Mouse (Mus musculus) megakaryocyte progenitor cell, adult 5-6 weeks (primary cell): ENCODE measurements around the gene Btbd9. TPM values are rescaled to one million over a fixed set of nuclear protein-coding genes. Genes with fewer than 3 reads are reported as not detected.

ENCODE experiments used
- ATAC-seq: replicated peaks from 2 replicates; pipeline ENCODE4 v1.8.0; 2016; ENCODE audit warnings: mild to moderate bottlenecking, moderate TSS enrichment, inconsistent platforms; ENCODE audit not compliant: poor library complexity
- total RNA-seq, 2 experiments: library from RNA; stranded (forward) in 1 of 2; stranded (reverse) in 1 of 2; fragments of 157-497, 149-512 nt in 1 of 2; fragments of 200-1000 nt in 1 of 2; gene quantifications; 2 replicates each; pipeline versions ENCODE4 v1.2.3 to v1.2.4; 2015 to 2017

The Btbd9 gene
- total RNA-seq, 2 experiments from 2014 or later: 17.2 to 25.4 TPM

- ATAC-seq: no peak
These were observed 115.5 kb downstream of the Btbd9 start for GRCm38 (mm10) chr17:30460727-30461349.

- ATAC-seq: no peak
These were observed 116.6 kb downstream of the Btbd9 start for GRCm38 (mm10) chr17:30459706-30460105.

- no peak for ATAC-seq
These were observed 117.4 kb downstream of the Btbd9 start for GRCm38 (mm10) chr17:30458926-30459325.

- no peak for ATAC-seq
These were observed 118.0 kb downstream of the Btbd9 start for GRCm38 (mm10) chr17:30458301-30458700.

GRCm38 (mm10) chr17:30457486-30457885, 118.8 kb downstream of the Btbd9 start:
- ATAC-seq: no peak

GRCm38 (mm10) chr17:30456293-30456692, 120.0 kb downstream of the Btbd9 start:
- no peak for ATAC-seq

DNA sequence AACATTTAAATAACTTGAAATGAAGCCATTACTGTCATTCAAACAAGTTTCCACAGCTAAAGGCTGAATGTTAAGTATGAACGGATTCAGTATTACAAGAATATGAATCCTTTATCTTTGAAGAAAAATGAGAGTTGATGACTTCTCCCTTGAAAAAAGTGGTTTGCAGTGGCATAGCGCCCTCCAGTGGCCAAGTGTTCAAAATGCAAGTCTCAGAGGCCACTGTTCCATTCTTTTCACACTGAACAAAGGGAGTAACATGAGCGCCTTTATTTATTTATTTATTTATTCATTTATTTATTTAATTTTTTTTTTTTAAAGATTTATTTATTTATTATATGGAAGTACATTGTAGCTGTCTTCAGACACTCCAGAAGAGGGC, 121.4 kb downstream of the Btbd9 start:
- ATAC-seq: peak; percentile 69

GRCm38 (mm10) chr17:30454155-30454861, 122.0 kb downstream of the Btbd9 start:
- ATAC-seq: no peak

DNA sequence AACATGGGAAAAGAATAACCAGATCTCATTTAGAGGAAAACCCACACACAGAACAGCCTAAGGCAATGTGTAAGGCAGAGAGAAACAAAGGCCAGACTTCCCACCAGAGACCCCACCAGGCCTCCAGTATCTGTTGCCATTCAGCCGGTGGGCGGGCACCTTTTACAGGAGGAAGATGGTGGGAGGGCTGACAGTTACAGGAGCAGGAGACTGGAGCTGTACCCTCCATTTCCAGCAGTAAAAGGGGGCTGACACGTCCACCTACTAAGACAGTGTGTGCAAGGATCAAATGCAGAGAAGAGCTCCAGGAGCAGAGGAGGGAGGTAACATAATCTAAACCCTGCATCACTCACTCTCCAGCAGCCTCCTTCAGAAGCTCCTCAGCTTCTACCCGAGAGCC, 123.0 kb downstream of the Btbd9 start:
- ATAC-seq: no peak

DNA sequence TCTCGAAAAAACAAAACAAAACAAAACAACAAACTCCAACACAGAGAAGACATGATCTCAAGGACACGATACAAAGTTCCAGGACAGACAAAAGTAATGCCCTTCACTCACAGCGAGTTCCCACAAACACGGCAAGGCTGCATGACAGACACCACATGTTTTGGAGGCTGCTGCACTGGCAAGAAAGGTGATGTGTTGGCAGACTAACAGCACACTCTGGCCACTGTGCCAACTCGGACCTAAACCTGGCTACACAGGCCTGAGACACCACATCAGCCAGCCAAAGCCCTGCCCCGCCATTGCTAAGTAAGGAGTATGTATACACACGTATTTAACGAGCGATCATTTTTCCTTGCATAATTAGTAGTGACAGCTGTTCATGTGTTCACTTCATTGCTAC, 123.9 kb downstream of the Btbd9 start:
- no peak for ATAC-seq

DNA sequence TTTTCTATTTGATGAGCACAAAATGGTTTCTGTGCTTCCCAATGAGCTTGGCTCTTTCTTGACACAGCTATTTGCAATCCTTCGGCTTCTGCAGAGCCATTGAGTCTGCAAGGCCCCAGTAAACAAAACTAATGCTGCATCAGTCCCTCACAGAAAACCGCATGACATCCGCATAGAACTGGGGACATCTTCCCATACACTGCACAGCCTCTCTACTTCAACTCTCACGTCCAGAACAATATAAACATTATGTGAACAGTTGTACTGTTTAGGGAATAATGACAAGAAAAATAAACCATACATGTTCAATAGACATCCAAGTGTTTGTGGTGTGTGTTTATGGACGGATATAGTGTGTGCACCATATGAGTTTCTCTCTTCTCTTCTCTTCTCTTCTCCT, 127.7 kb downstream of the Btbd9 start:
- ATAC-seq: no peak

GRCm38 (mm10) chr17:30445805-30446441, 130.4 kb downstream of the Btbd9 start:
- ATAC-seq: no peak

- ATAC-seq: no peak
These were observed 136.6 kb downstream of the Btbd9 start for GRCm38 (mm10) chr17:30439702-30440101.

GRCm38 (mm10) chr17:30438786-30439185, 137.5 kb downstream of the Btbd9 start:
- ATAC-seq: no peak

GRCm38 (mm10) chr17:30436021-30436461, 140.2 kb downstream of the Btbd9 start:
- ATAC-seq: no peak

DNA sequence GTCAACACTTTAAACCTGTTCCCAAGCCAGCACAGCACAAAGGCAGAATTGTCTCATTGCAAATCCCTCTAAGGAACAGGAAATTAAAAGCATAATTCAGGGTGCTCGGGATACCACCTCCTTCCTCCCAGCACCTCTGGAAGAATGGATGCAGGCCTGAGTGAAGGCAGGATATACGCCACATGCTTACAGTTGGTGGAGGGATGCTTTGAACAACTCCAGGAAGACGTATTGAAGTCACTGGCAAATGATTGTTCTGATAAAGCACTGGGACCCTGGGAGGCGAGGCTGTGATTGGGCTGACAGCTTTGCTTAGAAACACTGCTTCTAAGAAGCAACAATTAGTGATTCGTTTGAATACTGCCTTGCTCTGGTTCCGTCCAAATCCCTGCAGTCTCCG, 140.8 kb downstream of the Btbd9 start:
- no peak for ATAC-seq

GRCm38 (mm10) chr17:30432094-30432493, 144.2 kb downstream of the Btbd9 start:
- ATAC-seq: no peak

GRCm38 (mm10) chr17:30430961-30431640, 145.2 kb downstream of the Btbd9 start:
- no peak for ATAC-seq

GRCm38 (mm10) chr17:30428661-30429060, 147.6 kb downstream of the Btbd9 start:
- ATAC-seq: no peak

DNA sequence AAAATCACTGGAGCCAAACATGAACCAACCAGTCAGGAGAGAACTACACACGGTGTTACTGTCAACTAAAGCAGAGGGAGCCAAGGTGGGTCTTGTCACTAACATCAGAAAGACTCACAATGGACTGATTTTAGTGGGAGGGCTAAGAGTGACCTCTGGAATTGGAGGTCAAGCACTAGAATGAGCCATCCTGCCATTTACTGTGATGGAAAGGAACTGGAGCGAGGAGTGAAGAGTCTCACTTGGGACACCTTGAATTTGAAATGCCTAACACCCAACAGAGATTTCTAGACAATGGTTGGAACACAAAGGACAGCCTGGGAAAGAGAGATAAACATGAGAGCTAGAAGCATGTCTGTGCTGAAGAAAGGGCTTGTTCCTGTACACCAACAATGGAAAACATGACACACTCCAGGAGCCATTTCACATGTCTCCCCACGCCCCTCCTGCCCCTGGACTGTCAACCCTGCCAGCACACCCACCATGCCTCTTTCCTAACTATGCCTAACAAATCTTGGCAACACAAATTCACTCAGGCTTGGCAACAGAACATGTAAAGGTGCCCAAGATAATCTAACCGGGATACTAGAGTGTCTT, 152.9 kb downstream of the Btbd9 start:
- ATAC-seq: no peak

GRCm38 (mm10) chr17:30422278-30422677, 154.0 kb downstream of the Btbd9 start:
- ATAC-seq: no peak
